Mouse (Mus musculus): ENCODE measurements around the gene Scml4. TPM values are rescaled to one million over a fixed set of nuclear protein-coding genes. Genes with fewer than 3 reads are reported as not detected.

Gene Scml4
- total and polyA plus RNA-seq, 3 experiments, result 0.03 to 0.08 TPM; not detected in 1

DNA sequence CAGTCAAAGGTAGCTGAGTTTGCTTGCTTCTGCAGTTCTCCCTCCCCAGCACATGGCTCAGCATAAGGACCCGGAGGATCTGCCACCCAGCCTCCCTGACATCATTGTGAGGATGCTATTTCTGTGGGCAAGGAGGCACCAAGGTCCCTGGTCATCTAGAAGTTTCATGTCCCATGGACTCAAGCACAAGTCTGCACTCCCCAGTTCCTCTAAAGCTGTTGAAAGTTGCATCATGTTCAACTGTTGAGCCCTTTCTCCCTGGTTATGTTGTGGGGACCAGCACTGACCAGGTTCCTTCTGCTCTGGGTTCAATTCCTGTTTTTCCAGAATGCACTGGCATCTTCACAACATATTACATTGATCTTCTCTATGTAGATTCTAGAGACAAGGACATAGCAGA lies 42.9 kb downstream of the Scml4 start:
- Histone ChIP-seq H3K9me3 (replicated peaks; ENCODE audit: insufficient read depth, low read length) (no peaks in the 10 kb centered on the region), H3K4me1 (ENCODE audit: control insufficient read depth in 1 of 2, insufficient read depth in 2 of 2, low read length in 2 of 2) (no peaks in the 10 kb centered on the region), H3K36me3 (ENCODE audit: control insufficient read depth in 1 of 2, insufficient read depth in 2 of 2, low read length in 2 of 2) (no peaks in the 10 kb centered on the region), H3K4me3 (ENCODE audit: control insufficient read depth in 1 of 2, insufficient read depth in 1 of 2, low read depth in 2 of 2, low read length in 2 of 2) (no peak overlapping the region), H3K79me2 (ENCODE audit: control insufficient read depth, insufficient read depth, low read length, poor library complexity) (no peaks in the 10 kb centered on the region), H3K9ac (ENCODE audit: control insufficient read depth, low read depth, low read length, poor library complexity, severe bottlenecking) (no peak overlapping the region), H3K27ac (ENCODE audit: control insufficient read depth, low read depth, low read length) (no peak overlapping the region), H3K27me3 (ENCODE audit: control insufficient read depth in 1 of 2, insufficient read depth in 2 of 2, low read length in 2 of 2) (peaks cover 0 to 3% of the 10 kb centered on the region in 2 experiments)
- TF ChIP-seq GABPA (IDR thresholded peaks at IDR 0.05; ENCODE audit: low read depth, low read length) (no peak), ZC3H11A (IDR thresholded peaks at IDR 0.05; ENCODE audit: low read depth, low read length) (no peak), TCF12 (IDR thresholded peaks at IDR 0.05; ENCODE audit: low read depth, low read length) (no peak), RAD21 (IDR thresholded peaks at IDR 0.05; ENCODE audit: low read depth, low read length) (no peak), EP300 (IDR thresholded peaks at IDR 0.05; ENCODE audit: low read depth in 1 of 2, low read length in 2 of 2) (no peak), GATA1 (IDR thresholded peaks at IDR 0.05; ENCODE audit: low read depth, low read length) (no peak), TBP (IDR thresholded peaks at IDR 0.05; ENCODE audit: low read depth, low read length) (no peak), POLR2A (IDR thresholded peaks at IDR 0.05; ENCODE audit: control insufficient read depth in 1 of 2, insufficient read depth in 1 of 2, low read depth in 1 of 2, low read length in 2 of 2, poor library complexity in 1 of 2) (no peak), MXI1 (IDR thresholded peaks at IDR 0.05; ENCODE audit: low read depth, low read length) (no peak), USF1 (IDR thresholded peaks at IDR 0.05; ENCODE audit: low read depth, low read length) (no peak), CTCF (IDR thresholded peaks at IDR 0.05 in 2 of 3, conservative IDR thresholded peaks at IDR 0.05 in 1 of 3; ENCODE audit: control insufficient read depth in 1 of 3, insufficient read depth in 1 of 3, low read depth in 2 of 3, low read length in 3 of 3, poor library complexity in 1 of 3, severe bottlenecking in 1 of 3) (no peak), MEF2A (IDR thresholded peaks at IDR 0.05; ENCODE audit: extremely low read depth, insufficient replicate concordance, low read depth, low read length, poor library complexity, severe bottlenecking) (no peak), ZKSCAN1 (IDR thresholded peaks at IDR 0.05; ENCODE audit: low read depth, low read length) (no peak)
- no peak for DNase-seq (ENCODE audit: low read depth, low spot score)

- Histone ChIP-seq H3K9me3 (replicated peaks; ENCODE audit: insufficient read depth, low read length) (no peaks in the 10 kb centered on the region), H3K9ac (ENCODE audit: control insufficient read depth, low read depth, low read length, poor library complexity, severe bottlenecking) (no peak overlapping the region), H3K79me2 (ENCODE audit: control insufficient read depth, insufficient read depth, low read length, poor library complexity) (no peaks in the 10 kb centered on the region), H3K4me3 (ENCODE audit: control insufficient read depth in 1 of 2, insufficient read depth in 1 of 2, low read depth in 2 of 2, low read length in 2 of 2) (no peak overlapping the region), H3K27me3 (ENCODE audit: control insufficient read depth in 1 of 2, insufficient read depth in 2 of 2, low read length in 2 of 2) (no peaks in the 10 kb centered on the region; a peak in 3 of 4 replicates), H3K27ac (ENCODE audit: control insufficient read depth, low read depth, low read length) (no peak overlapping the region), H3K36me3 (ENCODE audit: control insufficient read depth in 1 of 2, insufficient read depth in 2 of 2, low read length in 2 of 2) (peaks cover 0 to 3% of the 10 kb centered on the region in 2 experiments; a peak in 2 of 4 replicates), H3K4me1 (ENCODE audit: control insufficient read depth in 1 of 2, insufficient read depth in 2 of 2, low read length in 2 of 2) (no peaks in the 10 kb centered on the region)
- DNase-seq (ENCODE audit: low read depth, low spot score), result no peak
- TF ChIP-seq CHD2 (IDR thresholded peaks at IDR 0.05; ENCODE audit: low read length) (no peak), HCFC1 (IDR thresholded peaks at IDR 0.05; ENCODE audit: low read depth, low read length) (no peak), CTCF (IDR thresholded peaks at IDR 0.05 in 2 of 3, conservative IDR thresholded peaks at IDR 0.05 in 1 of 3; ENCODE audit: control insufficient read depth in 1 of 3, insufficient read depth in 1 of 3, low read depth in 2 of 3, low read length in 3 of 3, poor library complexity in 1 of 3, severe bottlenecking in 1 of 3) (no peak), RAD21 (IDR thresholded peaks at IDR 0.05; ENCODE audit: low read depth, low read length) (no peak)
These were observed 48.4 kb downstream of the Scml4 start for GRCm38 (mm10) chr10:42908562-42908961.

All from MEL (cell line).